Mouse (Mus musculus) lung, embryonic 16.5 days (tissue): ENCODE results near the gene Hist1h3f. TPM values are rescaled to one million over a fixed set of nuclear protein-coding genes. Genes with fewer than 3 reads are reported as not detected.
"Not testable (repeated sequence)": the region's sequence is repeated elsewhere in the genome, so short reads cannot be mapped to it uniquely, and the experiment has no call there.

Experiments
- ATAC-seq: fragments of 200-750 bp; cut with Nextera tagmentation; 2 replicates; pipeline ENCODE4 v1.8.0; 2017; ENCODE audit warnings: low read depth, mild to moderate bottlenecking, moderate library complexity
- H3K27ac ChIP-seq: fragments of 300-500 bp; sonication (generic); 2 replicates; pipeline ENCODE4 v1.5.1; 2014; ENCODE audit warnings: mild to moderate bottlenecking, control low read depth, low read length
- H3K27me3 ChIP-seq: fragments of 300-500 bp; sonication (generic); 2 replicates; pipeline ENCODE4 v1.6.1; 2014; ENCODE audit warnings: low read depth, low read length, mixed read lengths; ENCODE audit not compliant: control insufficient read depth, insufficient read depth
- H3K36me3 ChIP-seq: fragments of 300-500 bp; sonication (generic); 2 replicates; pipeline ENCODE4 v1.6.1; 2014; ENCODE audit warnings: low read length; ENCODE audit not compliant: control insufficient read depth, insufficient read depth
- H3K4me1 ChIP-seq: fragments of 300-500 bp; sonication (generic); replicated peaks from 2 replicates; pipeline ENCODE4 v1.6.1; 2014; ENCODE audit warnings: low read length, mixed read lengths; ENCODE audit not compliant: control insufficient read depth, insufficient read depth
- H3K4me2 ChIP-seq: fragments of 300-500 bp; sonication (generic); 2 replicates; pipeline ENCODE4 v1.6.1; 2014; ENCODE audit warnings: low read depth, low read length, control low read depth
- H3K4me3 ChIP-seq: fragments of 300-500 bp; sonication (generic); 2 replicates; pipeline ENCODE4 v1.5.1; 2014; ENCODE audit warnings: mild to moderate bottlenecking, low read length, control low read depth
- H3K9ac ChIP-seq: fragments of 300-500 bp; sonication (generic); 2 replicates; pipeline ENCODE4 v1.6.1; 2014; ENCODE audit warnings: low read length, control low read depth
- H3K9me3 ChIP-seq: fragments of 300-500 bp; sonication (generic); 2 replicates; pipeline ENCODE4 v1.6.1; 2016; ENCODE audit warnings: low read length; ENCODE audit not compliant: control insufficient read depth
- WGBS: fragments of 180-500 bp; shearing (Covaris S2); extraction: QIAGEN DNeasy Blood & Tissue Kit; methylation state at CpG from one replicate; pipeline ENCODE4 v1.1.7; 2014; 5-methylcytosine and 5-hydroxymethylcytosine counted together
- polyA plus RNA-seq: library from polyadenylated mRNA; unstranded; fragments of >200 nt; fragmentation: Nextera tagmentation; extraction: Ambion mirVana; gene quantifications from 2 replicates; pipeline ENCODE4 v1.2.1, GENCODE M21; 2015

The Hist1h3f gene
- polyA plus RNA-seq, 1 experiment from 2014 or later = 0.49 TPM

GRCm38 (mm10) chr13:23526312-23526711 is 17.5 kb upstream of the Hist1h3f start:
- peak; percentile 42; the same call in 1 of the 2 replicates for ATAC-seq
- H3K4me2 ChIP-seq = peak overlapping the region; percentile 62
- WGBS = under 1% methylated on average over 17 of the region's 17 CpGs
- no peaks in the 10 kb centered on the region for H3K27me3 ChIP-seq
- H3K9ac ChIP-seq = peak overlapping the region; percentile 64
- no peaks in the 10 kb centered on the region for H3K36me3 ChIP-seq
- H3K4me1 ChIP-seq = peaks cover 12% of the 10 kb centered on the region; the same call in 1 of the 2 replicates
- H3K27ac ChIP-seq = peak overlapping the region; percentile 57; the same call in 1 of the 2 replicates
- peak overlapping the region; percentile 52 for H3K4me3 ChIP-seq
- H3K9me3 ChIP-seq = no peaks in the 10 kb centered on the region

GRCm38 (mm10) chr13:23529005-23529404 is 14.8 kb upstream of the Hist1h3f start:
- no peaks in the 10 kb centered on the region for H3K36me3 ChIP-seq
- 70% methylated on average over 5 of the region's 5 CpGs for WGBS
- no peaks in the 10 kb centered on the region for H3K27me3 ChIP-seq
- ATAC-seq = no peak
- no peak overlapping the region for H3K4me3 ChIP-seq
- no peak overlapping the region for H3K27ac ChIP-seq
- peaks cover 18% of the 10 kb centered on the region for H3K4me1 ChIP-seq
- H3K9ac ChIP-seq = no peak overlapping the region
- H3K4me2 ChIP-seq = no peak overlapping the region
- H3K9me3 ChIP-seq = no peaks in the 10 kb centered on the region

- Histone ChIP-seq H3K27ac (peak overlapping the region; percentile 97; the same call in 1 of the 2 replicates), H3K4me1 (peaks cover 18% of the 10 kb centered on the region), H3K9ac (peak overlapping the region; percentile 73), H3K4me2 (peak overlapping the region; percentile 58), H3K27me3 (no peaks in the 10 kb centered on the region), H3K4me3 (peak overlapping the region; percentile 52), H3K36me3 (no peaks in the 10 kb centered on the region), H3K9me3 (no peaks in the 10 kb centered on the region)
- ATAC-seq = no peak
- WGBS = 15% methylated on average over 2 of the region's 2 CpGs
Measured at GRCm38 (mm10) chr13:23529480-23530165, 14.2 kb upstream of the Hist1h3f start.

- Histone ChIP-seq H3K36me3 (no peaks in the 10 kb centered on the region), H3K9ac (peak overlapping the region; percentile 73), H3K4me2 (peak overlapping the region; percentile 58), H3K27me3 (no peaks in the 10 kb centered on the region), H3K4me1 (peaks cover 18% of the 10 kb centered on the region), H3K27ac (peak overlapping the region; percentile 97), H3K4me3 (peak overlapping the region; percentile 52), H3K9me3 (no peaks in the 10 kb centered on the region)
- under 1% methylated on average over 20 of the region's 20 CpGs for WGBS
- 0 out of 2 replicates have a peak, but pooled peaks have one; percentile 17 for ATAC-seq
Measured at GRCm38 (mm10) chr13:23530181-23530900, 13.5 kb upstream of the Hist1h3f start.

GRCm38 (mm10) chr13:23530901-23531875 is 12.7 kb upstream of the Hist1h3f start, which contains the start of gene Hist1h4h:
Hist1h4h (plus strand) TSS chr13:23531050.
- no peaks in the 10 kb centered on the region for H3K36me3 ChIP-seq
- H3K4me1 ChIP-seq = peaks cover 15% of the 10 kb centered on the region
- H3K4me2 ChIP-seq = peak within 1 kb of the TSS; percentile 58
- peak within 1 kb of the TSS; percentile 97 for H3K27ac ChIP-seq
- H3K9ac ChIP-seq = peak within 1 kb of the TSS; percentile 73
- under 1% methylated on average over 54 of the region's 70 CpGs for WGBS
- H3K9me3 ChIP-seq = no peaks in the 10 kb centered on the region
- H3K27me3 ChIP-seq = no peaks in the 10 kb centered on the region
- ATAC-seq = peak; percentile 81
- H3K4me3 ChIP-seq = peak within 1 kb of the TSS; percentile 52

GRCm38 (mm10) chr13:23532262-23533075 is 11.4 kb upstream of the Hist1h3f start:
- H3K4me1 ChIP-seq = peaks cover 24% of the 10 kb centered on the region
- peak overlapping the region; percentile 52 for H3K4me3 ChIP-seq
- WGBS = 16% methylated on average over 9 of the region's 9 CpGs
- peak overlapping the region; percentile 97 for H3K27ac ChIP-seq
- H3K4me2 ChIP-seq = peak overlapping the region; percentile 58
- H3K27me3 ChIP-seq = no peaks in the 10 kb centered on the region
- peak overlapping the region; percentile 73 for H3K9ac ChIP-seq
- no peaks in the 10 kb centered on the region for H3K9me3 ChIP-seq
- ATAC-seq = no peak
- H3K36me3 ChIP-seq = no peaks in the 10 kb centered on the region

GRCm38 (mm10) chr13:23533560-23534367 is 10.1 kb upstream of the Hist1h3f start, which contains the start of gene Hist1h2af:
Hist1h2af (plus strand) TSS chr13:23533906.
- 0% methylated on average over 22 of the region's 53 CpGs for WGBS
- ATAC-seq = peak; percentile 51
- peaks cover 23% of the 10 kb centered on the region for H3K4me1 ChIP-seq
- peak within 1 kb of the TSS; percentile 58 for H3K4me2 ChIP-seq
- H3K27me3 ChIP-seq, H3K9me3 ChIP-seq, H3K36me3 ChIP-seq: not testable (repeated sequence)
- H3K9ac ChIP-seq = peak within 1 kb of the TSS; percentile 73
- H3K27ac ChIP-seq = peak within 1 kb of the TSS; percentile 97
- H3K4me3 ChIP-seq = peak within 1 kb of the TSS; percentile 52
